Mouse (Mus musculus) heart, embryonic 13.5 days (tissue): Measurements from ENCODE around the gene Tars. TPM values are rescaled to one million over a fixed set of nuclear protein-coding genes. Genes with fewer than 3 reads are reported as not detected.
A peak's percentile ranks its signal among the peaks of the same experiment; 100 is the strongest.

Experiments
- ATAC-seq: fragments of 200-750 bp; cut with Nextera tagmentation; 2 replicates; pipeline ENCODE4 v1.8.0; 2017; ENCODE audit warnings: moderate TSS enrichment; ENCODE audit not compliant: insufficient number of reproducible peaks, low FRiP score, low TSS enrichment; ENCODE audit errors: extremely low read depth
- H3K27ac ChIP-seq: fragments of 300-500 bp; sonication (generic); replicated peaks from 2 replicates; pipeline ENCODE4 v1.5.1; 2015; ENCODE audit warnings: moderate library complexity, mild to moderate bottlenecking, inconsistent platforms
- H3K27me3 ChIP-seq: fragments of 300-500 bp; sonication (generic); replicated peaks from 2 replicates; pipeline ENCODE4 v1.6.1; 2015; ENCODE audit warnings: mild to moderate bottlenecking, inconsistent platforms
- H3K36me3 ChIP-seq: fragments of 300-500 bp; sonication (generic); 2 replicates; pipeline ENCODE4 v1.6.1; 2015; ENCODE audit warnings: mild to moderate bottlenecking, inconsistent platforms
- H3K4me1 ChIP-seq: fragments of 300-500 bp; sonication (generic); 2 replicates; pipeline ENCODE4 v1.6.1; 2015; ENCODE audit warnings: inconsistent platforms
- H3K4me2 ChIP-seq: fragments of 300-500 bp; sonication (generic); 2 replicates; pipeline ENCODE4 v1.6.1; 2015; ENCODE audit warnings: inconsistent platforms, mild to moderate bottlenecking, moderate library complexity
- H3K4me3 ChIP-seq: fragments of 300-500 bp; sonication (generic); 2 replicates; pipeline ENCODE4 v1.5.1; 2015; ENCODE audit warnings: moderate library complexity, mild to moderate bottlenecking, inconsistent platforms
- H3K9ac ChIP-seq: fragments of 300-500 bp; sonication (generic); 2 replicates; pipeline ENCODE4 v1.6.1; 2015; ENCODE audit warnings: inconsistent platforms, mild to moderate bottlenecking, moderate library complexity
- H3K9me3 ChIP-seq: fragments of 300-500 bp; sonication (generic); 2 replicates; pipeline ENCODE4 v1.6.1; 2016; ENCODE audit warnings: inconsistent platforms
- WGBS: fragments of 180-500 bp; shearing (Covaris S2); methylation state at CpG from one replicate; pipeline ENCODE4 v1.1.7; 2015; ENCODE audit warnings: mixed read lengths; 5-methylcytosine and 5-hydroxymethylcytosine counted together
- polyA plus RNA-seq: library from polyadenylated mRNA; unstranded; fragments of >200 nt; fragmentation: Nextera tagmentation; extraction: Ambion mirVana; gene quantifications from 2 replicates; pipeline ENCODE4 v1.2.1, GENCODE M21; 2015

Gene Tars
- 36.5 and 36.8 TPM in 2 replicates for polyA plus RNA-seq

GRCm38 (mm10) chr15:11399356-11400067 is at the start of gene Tars:
Gene Tars, minus strand, starts transcription at chr15:11399665.
- ATAC-seq, result peak; percentile 100
- peak within 1 kb of the TSS; percentile 70 for H3K27ac ChIP-seq

DNA sequence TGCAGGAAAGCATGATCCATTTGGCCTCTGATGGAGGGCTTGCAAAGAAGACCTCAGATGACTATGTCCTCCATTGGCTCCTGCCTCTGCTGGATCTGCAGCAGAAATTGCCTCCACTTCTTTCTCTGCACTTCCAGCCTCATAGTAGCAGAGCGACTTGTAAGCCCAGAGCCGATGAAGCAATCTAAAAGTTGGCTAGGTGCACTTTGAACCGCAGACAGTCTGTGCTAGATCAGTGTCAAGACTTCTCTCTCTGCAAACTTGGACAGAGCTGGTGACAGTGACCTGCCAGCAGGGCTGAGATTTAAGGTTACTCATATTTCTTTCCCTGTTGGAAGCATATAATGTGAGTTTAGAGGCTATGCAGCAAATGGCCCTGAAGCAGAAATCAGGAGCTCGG is 37.9 kb upstream of the Tars start:
- Histone ChIP-seq H3K4me2 (no peak overlapping the region), H3K4me3 (no peak overlapping the region), H3K27ac (no peak overlapping the region), H3K36me3 (no peaks in the 10 kb centered on the region), H3K4me1 (no peaks in the 10 kb centered on the region), H3K9me3 (no peaks in the 10 kb centered on the region), H3K9ac (no peak overlapping the region), H3K27me3 (no peaks in the 10 kb centered on the region)
- no peak for ATAC-seq
- 87% methylated on average over 4 of the region's 4 CpGs for WGBS

More at GRCm38 (mm10) chr15:11399356-11400067, at the start of gene Tars:
- Histone ChIP-seq H3K36me3 (peaks cover 25% of the 10 kb centered on the region), H3K9me3 (no peaks in the 10 kb centered on the region), H3K27me3 (no peaks in the 10 kb centered on the region; the same call in 1 of the 2 replicates), H3K4me1 (peaks cover 15% of the 10 kb centered on the region), H3K4me3 (peak within 1 kb of the TSS; percentile 93), H3K9ac (peak within 1 kb of the TSS; percentile 92), H3K4me2 (peak within 1 kb of the TSS; percentile 97)
- WGBS, result under 1% methylated on average over 42 of the region's 42 CpGs

- 84% methylated on average over 15 of the region's 15 CpGs for WGBS
- no peaks in the 10 kb centered on the region for H3K36me3 ChIP-seq
- no peak overlapping the region for H3K4me2 ChIP-seq
- H3K4me1 ChIP-seq, result no peaks in the 10 kb centered on the region
- no peak for ATAC-seq
- no peak overlapping the region for H3K27ac ChIP-seq
- H3K4me3 ChIP-seq, result no peak overlapping the region
- H3K9ac ChIP-seq, result no peak overlapping the region
- H3K27me3 ChIP-seq, result no peaks in the 10 kb centered on the region
- H3K9me3 ChIP-seq, result no peaks in the 10 kb centered on the region; the same call in 1 of the 2 replicates
Observed at GRCm38 (mm10) chr15:11436709-11437280, 37.3 kb upstream of the Tars start.

DNA sequence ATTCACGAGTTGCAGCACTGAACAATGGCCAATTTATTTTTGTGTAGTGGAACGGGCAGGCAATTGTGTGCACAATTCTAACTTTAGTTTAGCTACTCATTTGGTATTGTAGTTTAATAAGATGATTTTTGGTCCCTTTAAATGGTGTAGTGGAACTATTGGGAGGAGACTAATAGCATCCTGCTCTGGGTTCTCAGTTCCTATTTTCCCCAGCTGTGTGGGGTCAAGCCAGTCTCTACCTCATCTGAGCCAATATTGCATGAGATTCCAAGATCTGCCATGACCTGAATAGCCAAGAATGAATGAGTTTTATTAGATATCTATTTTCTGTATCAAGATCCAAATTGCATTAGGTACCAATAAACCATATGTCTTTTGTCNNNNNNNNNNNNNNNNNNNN is 27.4 kb upstream of the Tars start:
- ATAC-seq, result no peak
- 72% methylated on average over 2 of the region's 2 CpGs for WGBS
- no peaks in the 10 kb centered on the region for H3K27me3 ChIP-seq
- no peak overlapping the region for H3K4me3 ChIP-seq
- no peak overlapping the region for H3K4me2 ChIP-seq
- peaks cover 3% of the 10 kb centered on the region; the same call in 1 of the 2 replicates for H3K9me3 ChIP-seq
- no peak overlapping the region for H3K9ac ChIP-seq
- no peak overlapping the region for H3K27ac ChIP-seq
- H3K4me1 ChIP-seq, result no peaks in the 10 kb centered on the region
- H3K36me3 ChIP-seq, result no peaks in the 10 kb centered on the region

DNA sequence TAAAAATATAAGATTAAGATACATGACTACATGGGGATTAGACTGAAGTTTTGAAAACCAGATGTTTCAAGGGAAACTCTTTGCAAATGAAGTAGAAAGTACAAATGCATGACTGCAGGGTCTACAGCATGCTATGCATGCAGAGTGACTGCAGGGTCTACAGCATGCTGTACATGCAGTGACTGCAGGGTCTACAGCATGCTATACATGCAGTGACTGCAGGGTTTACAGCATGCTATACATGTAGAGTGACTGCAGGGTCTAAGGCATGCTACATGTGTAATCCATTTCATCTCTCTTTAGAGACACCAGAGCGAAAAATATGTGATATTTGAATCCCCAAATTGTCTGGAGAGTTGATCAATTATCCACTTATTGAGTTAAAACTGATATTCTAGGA is 14.0 kb upstream of the Tars start:
- WGBS, result 88% methylated on average over 1 of the region's 1 CpGs
- no peak overlapping the region for H3K9ac ChIP-seq

GRCm38 (mm10) chr15:11412542-11412941 is 13.1 kb upstream of the Tars start:
- no peak for ATAC-seq
- 68% methylated on average over 2 of the region's 2 CpGs for WGBS

More for the DNA sequence above, 14.0 kb upstream of the Tars start:
- no peaks in the 10 kb centered on the region for H3K9me3 ChIP-seq
- no peaks in the 10 kb centered on the region for H3K4me1 ChIP-seq
- ATAC-seq, result no peak
- no peak overlapping the region for H3K27ac ChIP-seq
- no peaks in the 10 kb centered on the region for H3K36me3 ChIP-seq
- no peaks in the 10 kb centered on the region for H3K27me3 ChIP-seq
- H3K4me2 ChIP-seq, result no peak overlapping the region
- H3K4me3 ChIP-seq, result no peak overlapping the region

DNA sequence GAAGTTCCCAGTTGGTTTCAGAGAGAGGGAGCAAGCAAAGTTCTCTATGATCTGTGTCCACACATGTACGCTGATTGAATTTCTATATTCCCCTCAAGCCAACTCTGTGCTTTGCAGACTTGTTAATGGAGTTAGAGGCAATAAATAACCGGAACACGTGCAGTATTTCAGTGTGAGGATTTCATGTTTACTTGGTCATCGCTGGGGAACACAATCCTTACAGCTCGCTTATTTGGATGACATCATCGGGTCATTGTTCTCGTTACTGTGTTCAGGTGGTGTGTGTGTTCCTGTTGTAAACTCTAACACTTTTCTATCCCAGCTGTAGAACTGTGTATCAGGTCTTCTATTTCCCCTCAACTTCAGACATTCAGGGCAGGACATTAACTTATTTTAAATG is 12.4 kb upstream of the Tars start:
- no peak overlapping the region for H3K4me3 ChIP-seq
- 78% methylated on average over 7 of the region's 7 CpGs for WGBS
- H3K4me2 ChIP-seq, result no peak overlapping the region
- H3K27ac ChIP-seq, result no peak overlapping the region
- no peak overlapping the region for H3K9ac ChIP-seq
- H3K4me1 ChIP-seq, result no peaks in the 10 kb centered on the region
- no peaks in the 10 kb centered on the region for H3K27me3 ChIP-seq
- no peaks in the 10 kb centered on the region for H3K9me3 ChIP-seq
- no peaks in the 10 kb centered on the region for H3K36me3 ChIP-seq
- no peak for ATAC-seq

More at GRCm38 (mm10) chr15:11412542-11412941, 13.1 kb upstream of the Tars start:
- H3K4me1 ChIP-seq, result no peaks in the 10 kb centered on the region
- H3K36me3 ChIP-seq, result no peaks in the 10 kb centered on the region
- no peak overlapping the region for H3K9ac ChIP-seq
- no peak overlapping the region for H3K27ac ChIP-seq
- H3K9me3 ChIP-seq, result no peaks in the 10 kb centered on the region
- H3K4me3 ChIP-seq, result no peak overlapping the region
- no peak overlapping the region for H3K4me2 ChIP-seq
- no peaks in the 10 kb centered on the region for H3K27me3 ChIP-seq

DNA sequence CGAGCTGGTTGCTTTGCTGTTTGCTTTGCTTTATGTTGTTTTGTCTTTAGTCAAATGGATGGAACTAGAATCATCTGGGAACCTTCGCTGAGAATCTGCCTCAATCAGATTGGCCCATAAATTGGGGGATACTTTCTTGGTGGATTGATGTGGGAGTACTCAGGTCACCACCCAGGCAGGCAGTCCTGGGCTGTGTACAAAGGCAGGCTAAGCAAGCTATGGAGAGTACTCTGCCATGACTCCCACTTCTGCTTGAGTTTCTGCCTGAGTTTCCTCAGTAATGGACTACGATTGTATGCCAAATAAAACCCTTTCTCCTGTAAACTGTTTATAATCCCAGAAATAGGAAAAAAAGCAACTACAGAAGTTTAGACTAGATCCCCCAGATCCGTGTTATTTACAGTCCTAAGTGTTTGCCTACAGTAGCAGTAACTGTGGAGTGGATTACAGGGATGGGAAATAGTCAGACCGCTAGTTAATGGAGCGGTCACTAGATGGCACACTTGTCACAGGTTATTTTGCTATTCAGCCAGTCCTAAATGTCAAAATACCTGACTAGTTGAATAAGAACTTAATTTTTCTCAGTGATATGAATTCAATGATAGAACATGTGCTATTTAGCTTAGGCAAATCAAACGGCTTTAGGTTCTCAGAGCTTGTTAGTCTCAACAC is 8.8 kb upstream of the Tars start:
- no peak for ATAC-seq
- no peaks in the 10 kb centered on the region for H3K4me1 ChIP-seq

GRCm38 (mm10) chr15:11407381-11407780 is 7.9 kb upstream of the Tars start:
- no peak for ATAC-seq
- Histone ChIP-seq H3K27me3 (no peaks in the 10 kb centered on the region; the same call in 1 of the 2 replicates), H3K9ac (no peak overlapping the region), H3K9me3 (no peaks in the 10 kb centered on the region), H3K4me1 (no peaks in the 10 kb centered on the region), H3K4me2 (no peak overlapping the region), H3K4me3 (no peak overlapping the region), H3K27ac (no peak overlapping the region), H3K36me3 (no peaks in the 10 kb centered on the region)
- WGBS, result 9% methylated on average over 8 of the region's 8 CpGs

More for the DNA sequence above, 8.8 kb upstream of the Tars start:
- Histone ChIP-seq H3K36me3 (no peaks in the 10 kb centered on the region), H3K27ac (no peak overlapping the region), H3K27me3 (no peaks in the 10 kb centered on the region), H3K9me3 (no peaks in the 10 kb centered on the region), H3K4me3 (no peak overlapping the region), H3K4me2 (no peak overlapping the region), H3K9ac (no peak overlapping the region)
- WGBS, result 33% methylated on average over 7 of the region's 7 CpGs

DNA sequence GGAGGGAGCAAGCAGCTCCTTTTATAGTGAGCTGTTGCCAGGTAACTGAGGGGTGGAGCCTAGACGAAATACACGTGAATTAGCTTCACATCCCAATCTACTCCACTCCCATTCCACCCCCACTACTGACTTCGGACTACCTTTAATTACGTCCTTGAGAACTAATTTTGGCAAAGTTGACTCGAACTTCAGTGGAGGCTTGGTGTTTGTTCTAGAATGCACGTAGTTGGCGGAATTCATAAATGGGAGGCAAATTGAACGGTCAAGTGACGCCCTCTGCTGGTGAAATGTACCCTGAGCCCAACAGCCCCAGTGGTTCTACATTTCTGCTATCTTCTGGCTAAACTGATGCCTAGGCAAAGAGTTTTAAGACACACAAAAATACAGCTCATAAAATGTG is 7.3 kb upstream of the Tars start:
- 0 out of 2 replicates have a peak overlapping the region, but pooled peaks have one; percentile 15 for H3K4me2 ChIP-seq
- ATAC-seq, result no peak
- no peaks in the 10 kb centered on the region for H3K36me3 ChIP-seq
- WGBS, result 25% methylated on average over 9 of the region's 9 CpGs
- no peaks in the 10 kb centered on the region for H3K9me3 ChIP-seq
- no peak overlapping the region for H3K4me3 ChIP-seq
- H3K27me3 ChIP-seq, result no peaks in the 10 kb centered on the region; the same call in 1 of the 2 replicates
- H3K4me1 ChIP-seq, result no peaks in the 10 kb centered on the region
- H3K9ac ChIP-seq, result no peak overlapping the region
- H3K27ac ChIP-seq, result no peak overlapping the region

GRCm38 (mm10) chr15:11398676-11399350 is 652 bp downstream of the Tars start:
- Histone ChIP-seq H3K27ac (peak overlapping the region; percentile 70; the same call in 1 of the 2 replicates), H3K4me3 (peak overlapping the region; percentile 93), H3K9me3 (no peaks in the 10 kb centered on the region), H3K36me3 (peaks cover 32% of the 10 kb centered on the region), H3K4me1 (peaks cover 15% of the 10 kb centered on the region), H3K27me3 (no peaks in the 10 kb centered on the region; the same call in 1 of the 2 replicates), H3K9ac (peak overlapping the region; percentile 92), H3K4me2 (peak overlapping the region; percentile 97)
- ATAC-seq, result no peak
- 5% methylated on average over 10 of the region's 10 CpGs for WGBS
